Mouse (Mus musculus) kidney, adult 2 months (tissue): ENCODE measurements around the gene Alyref. TPM values are rescaled to one million over a fixed set of nuclear protein-coding genes. Genes with fewer than 3 reads are reported as not detected.

Experiments
- DNase-seq: peaks from one replicate; pipeline ENCODE4 v3.0.0; 2021
- H3K27ac ChIP-seq: fragments of 200-500 bp; 2 replicates; pipeline ENCODE4 v1.5.1; 2012; ENCODE audit warnings: low read depth, low read length, control low read depth, inconsistent platforms; ENCODE audit not compliant: insufficient read depth
- H3K27me3 ChIP-seq: fragments of 200-500 bp; replicated peaks from 2 replicates; pipeline ENCODE4 v1.6.1; 2012; ENCODE audit warnings: mild to moderate bottlenecking, moderate library complexity, low read length, inconsistent platforms; ENCODE audit not compliant: control insufficient read depth, insufficient read depth
- H3K36me3 ChIP-seq: fragments of 200-500 bp; 2 replicates; pipeline ENCODE4 v1.6.1; 2012; ENCODE audit warnings: mild to moderate bottlenecking, moderate library complexity, low read length, inconsistent platforms; ENCODE audit not compliant: control insufficient read depth, insufficient read depth
- H3K4me1 ChIP-seq: fragments of 200-500 bp; 2 replicates; pipeline ENCODE4 v1.6.1; 2011; ENCODE audit warnings: low read length; ENCODE audit not compliant: control insufficient read depth, insufficient read depth
- H3K4me3 ChIP-seq: fragments of 200-500 bp; 2 replicates; pipeline ENCODE4 v1.5.1; 2011; ENCODE audit warnings: mild to moderate bottlenecking, low read depth, low read length, control low read depth; ENCODE audit not compliant: insufficient read depth
- CTCF ChIP-seq: fragments of 200-500 bp; conservative IDR thresholded peaks from 2 replicates; pipeline ENCODE4 v1.5.1; 2011; ENCODE audit warnings: low read depth, mild to moderate bottlenecking, control low read depth, low read length, moderate library complexity, mixed read lengths; ENCODE audit not compliant: insufficient read depth, insufficient read length
- POLR2A ChIP-seq: fragments of 200-500 bp; IDR thresholded peaks from one replicate; pipeline ENCODE4 v1.6.1; 2011; ENCODE audit warnings: low read depth, low read length, control low read depth
- WGBS: fragments of 180-500 bp; shearing (Covaris S2); methylation state at CpG from one replicate; pipeline ENCODE4 v1.1.7; 2018; 5-methylcytosine and 5-hydroxymethylcytosine counted together
- polyA plus RNA-seq: library from polyadenylated mRNA; depleted of rRNA; stranded (reverse); fragments of >200 nt; gene quantifications from 2 replicates; pipeline ENCODE4 v1.2.3, GENCODE M21; 2012; rRNA removed

The Alyref gene
- polyA plus RNA-seq, 1 experiment, result 29.0 TPM

- Histone ChIP-seq H3K4me1 (peaks cover 19% of the 10 kb centered on the region), H3K36me3 (no peaks in the 10 kb centered on the region), H3K4me3 (peak overlapping the region; percentile 75; the same call in 1 of the 2 replicates), H3K27me3 (no peaks in the 10 kb centered on the region), H3K27ac (0 out of 2 replicates have a peak overlapping the region, but pooled peaks have one; percentile 82)
- WGBS, result 54% methylated on average over 3 of the region's 3 CpGs
- no peak for TF ChIP-seq POLR2A
- TF ChIP-seq CTCF, result no peak
- no peak for DNase-seq
Observed at GRCm38 (mm10) chr11:120548214-120548613, 50.0 kb downstream of the Alyref start.

GRCm38 (mm10) chr11:120547469-120547868 is 50.7 kb downstream of the Alyref start:
- 36% methylated on average over 2 of the region's 2 CpGs for WGBS
- Histone ChIP-seq H3K27ac (0 out of 2 replicates have a peak overlapping the region, but pooled peaks have one; percentile 14), H3K36me3 (no peaks in the 10 kb centered on the region), H3K27me3 (no peaks in the 10 kb centered on the region), H3K4me3 (no peak overlapping the region), H3K4me1 (peaks cover 19% of the 10 kb centered on the region)
- peak; percentile 31 for DNase-seq
- TF ChIP-seq POLR2A (no peak), CTCF (peak; percentile 22; the same call in 1 of the 2 replicates)

- 77% methylated on average over 3 of the region's 3 CpGs for WGBS
- TF ChIP-seq POLR2A (no peak), CTCF (no peak)
- no peak overlapping the region for H3K4me3 ChIP-seq
- DNase-seq, result peak; percentile 52
- no peak overlapping the region; the same call in 1 of the 2 replicates for H3K27ac ChIP-seq
- peaks cover 21% of the 10 kb centered on the region for H3K4me1 ChIP-seq
- H3K36me3 ChIP-seq, result no peaks in the 10 kb centered on the region
- H3K27me3 ChIP-seq, result no peaks in the 10 kb centered on the region
Observed at GRCm38 (mm10) chr11:120545964-120546363, 52.2 kb downstream of the Alyref start.

- TF ChIP-seq POLR2A, result no peak
- TF ChIP-seq CTCF, result no peak
- DNase-seq, result peak; percentile 57
- Histone ChIP-seq H3K36me3 (no peaks in the 10 kb centered on the region), H3K4me1 (peaks cover 23% of the 10 kb centered on the region), H3K27me3 (no peaks in the 10 kb centered on the region), H3K4me3 (no peak overlapping the region), H3K27ac (peak overlapping the region; percentile 73)
- WGBS, result 66% methylated on average over 6 of the region's 6 CpGs
Observed at GRCm38 (mm10) chr11:120542376-120542775, 55.8 kb downstream of the Alyref start.

Other genes with a start within 250 kb of the Alyref start
- gene Actg1, start 249.8 kb downstream of the Alyref start, polyA plus RNA-seq, result 828 and 981 TPM in 2 replicates
- gene Fscn2, start 236.8 kb downstream of the Alyref start, polyA plus RNA-seq, result 0.16 and 0.19 TPM in 2 replicates
- gene Faap100, start 219.6 kb downstream of the Alyref start, polyA plus RNA-seq, result 30.3 and 45.1 TPM in 2 replicates
- 39.5 and 45.4 TPM in 2 replicates for gene Nploc4, start 160.7 kb downstream of the Alyref start, polyA plus RNA-seq
- gene Tspan10, start 155.7 kb downstream of the Alyref start, polyA plus RNA-seq, result 0.05 and 0.48 TPM in 2 replicates
- 1.8 TPM in 2 replicates for gene Pde6g, start 144.9 kb downstream of the Alyref start, polyA plus RNA-seq
- 48.6 and 49.3 TPM in 2 replicates for gene Oxld1, start 140.3 kb downstream of the Alyref start, polyA plus RNA-seq
- 14.8 and 15.1 TPM in 2 replicates for gene Ccdc137, start 140.2 kb downstream of the Alyref start, polyA plus RNA-seq
- gene Arl16, start 130.8 kb downstream of the Alyref start, polyA plus RNA-seq, result 21.1 and 23.8 TPM in 2 replicates
- 282 and 300 TPM in 2 replicates for gene Mrpl12, start 113.8 kb downstream of the Alyref start, polyA plus RNA-seq
- 751 and 939 TPM in 2 replicates for gene Slc25a10, start 106.5 kb downstream of the Alyref start, polyA plus RNA-seq
- 52.8 and 77.3 TPM in 2 replicates for gene Gcgr, start 67.7 kb downstream of the Alyref start, polyA plus RNA-seq
- 129 and 131 TPM in 2 replicates for gene Mcrip1, start 48.6 kb downstream of the Alyref start, polyA plus RNA-seq
- 9.5 TPM in 1 of 2 replicates, not detected in the other for gene Ppp1r27, start 47.2 kb downstream of the Alyref start, polyA plus RNA-seq
- gene P4hb, start 25.1 kb downstream of the Alyref start, polyA plus RNA-seq, result 323 and 342 TPM in 2 replicates
- gene Arhgdia, start 16.7 kb downstream of the Alyref start, polyA plus RNA-seq, result 543 and 613 TPM in 2 replicates
- gene Anapc11, start 56 bp upstream of the Alyref start, polyA plus RNA-seq, result 137 and 143 TPM in 2 replicates
- 7.7 and 12.9 TPM in 2 replicates for gene Npb, start 10.1 kb upstream of the Alyref start, polyA plus RNA-seq
- gene Pcyt2, start 19.6 kb upstream of the Alyref start, polyA plus RNA-seq, result 432 and 566 TPM in 2 replicates
- gene Sirt7, start 26.9 kb upstream of the Alyref start, polyA plus RNA-seq, result 72.2 and 76.8 TPM in 2 replicates
- gene Mafg, start 35.2 kb upstream of the Alyref start, polyA plus RNA-seq, result 62.2 and 66.1 TPM in 2 replicates
- gene Pycr1, start 45.4 kb upstream of the Alyref start, polyA plus RNA-seq, result 1.0 and 1.5 TPM in 2 replicates
- gene Myadml2, start 49.8 kb upstream of the Alyref start, polyA plus RNA-seq, result 0.27 and 1.0 TPM in 2 replicates
- 25.5 and 26.1 TPM in 2 replicates for gene Notum, start 62.8 kb upstream of the Alyref start, polyA plus RNA-seq
- gene Aspscr1, start 74.6 kb upstream of the Alyref start, polyA plus RNA-seq, result 105 and 106 TPM in 2 replicates
- 157 and 166 TPM in 2 replicates for gene Cenpx, start 115.4 kb upstream of the Alyref start, polyA plus RNA-seq
- gene Lrrc45, start 115.6 kb upstream of the Alyref start, polyA plus RNA-seq, result 17.5 and 19.5 TPM in 2 replicates
- gene Rac3, start 123.1 kb upstream of the Alyref start, polyA plus RNA-seq, result 14.5 and 17.0 TPM in 2 replicates
- gene Dcxr, start 128.9 kb upstream of the Alyref start, polyA plus RNA-seq, result 910 and 990 TPM in 2 replicates
- 31.3 and 45.3 TPM in 2 replicates for gene Cbr2, start 133.7 kb upstream of the Alyref start, polyA plus RNA-seq
- gene Hmga1b, start 164.4 kb upstream of the Alyref start, polyA plus RNA-seq, result 0.53 and 0.55 TPM in 2 replicates
- 69.0 and 80.5 TPM in 2 replicates for gene Rfng, start 185.8 kb upstream of the Alyref start, polyA plus RNA-seq
- 173 and 175 TPM in 2 replicates for gene Gps1, start 185.9 kb upstream of the Alyref start, polyA plus RNA-seq
- gene Dus1l, start 198.0 kb upstream of the Alyref start, polyA plus RNA-seq, result 42.3 and 42.6 TPM in 2 replicates
- gene Fasn, start 226.2 kb upstream of the Alyref start, polyA plus RNA-seq, result 936 and 1,244 TPM in 2 replicates